8 mouse cellular contexts compared by ENCODE assay signal in the genomic region with DNA sequence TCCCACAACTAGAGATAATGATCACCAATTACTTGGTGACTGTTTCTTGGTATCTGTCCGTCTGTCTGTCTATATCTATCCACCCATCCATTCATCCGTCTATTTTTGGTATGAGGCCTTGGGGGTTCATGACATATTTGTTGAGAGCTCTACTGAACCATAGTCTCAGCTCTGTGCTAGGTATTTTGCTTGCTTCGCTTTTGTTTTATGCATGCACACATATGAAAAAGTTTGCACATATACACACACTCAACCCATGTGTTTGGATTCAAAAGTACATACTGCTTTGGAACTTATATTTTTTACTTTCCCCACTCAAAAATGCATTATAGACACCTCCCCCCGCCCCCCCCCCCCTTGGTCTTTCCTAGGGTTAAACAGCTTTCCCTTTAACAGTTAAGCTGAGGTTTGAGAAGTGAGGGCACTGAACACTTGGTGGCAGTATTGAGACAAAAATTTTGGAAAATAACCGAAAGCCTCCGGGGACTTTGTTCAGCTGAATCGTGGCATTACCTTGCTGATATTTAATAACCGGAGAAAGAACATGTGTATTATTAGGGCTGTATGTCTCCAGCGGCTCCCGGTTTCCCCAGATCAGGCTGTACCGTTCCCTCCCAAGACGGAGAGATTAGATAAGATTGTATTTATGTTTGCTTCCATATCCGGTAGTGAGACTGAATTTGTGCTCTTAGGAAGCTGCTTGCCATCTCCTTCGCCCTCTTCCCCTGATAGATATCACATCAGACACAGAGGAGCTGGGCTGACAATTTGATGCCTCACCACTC. TPM values are rescaled to one million over a fixed set of nuclear protein-coding genes. Genes with fewer than 3 reads are reported as not detected.
DNase-seq lines count a peak whose midpoint lies in the region; ATAC-seq and TF ChIP-seq lines count a peak whose summit lies in the region.

No protein-coding gene starts in this region.

- no peaks in the 10 kb centered on the region for H3K4me1 ChIP-seq in spleen, adult 2 months (ENCODE audit: control insufficient read depth, insufficient read depth, insufficient read length)
- no peaks in the 10 kb centered on the region for H3K4me1 ChIP-seq in cerebellum, adult 2 months (ENCODE audit: control insufficient read depth, insufficient read depth, low read length)
- H3K4me1 ChIP-seq in forebrain, postnatal 0 days (ENCODE audit: insufficient read depth) = 0 out of 2 replicates have a peak, but pooled peaks cover 3% of the 10 kb centered on the region
- H3K4me1 ChIP-seq in intestine, postnatal 0 days (replicated peaks; ENCODE audit: control insufficient read depth, insufficient read depth, low read length) = no peaks in the 10 kb centered on the region
- no peaks in the 10 kb centered on the region for H3K4me1 ChIP-seq in midbrain, embryonic 11.5 days (ENCODE audit: control insufficient read depth, insufficient read depth, low read length)
- H3K4me1 ChIP-seq in stomach, postnatal 0 days (replicated peaks; ENCODE audit: control insufficient read depth, insufficient read depth) = no peaks in the 10 kb centered on the region

- TF ChIP-seq EP300 in stomach, postnatal 0 days (optimal IDR thresholded peaks at IDR 0.05) = no peak

- H3K27ac ChIP-seq in spleen, adult 2 months (ENCODE audit: insufficient read depth, low read length) = no peak overlapping the region
- H3K27ac ChIP-seq in cerebellum, adult 2 months (ENCODE audit: insufficient read depth, low read length) = no peak overlapping the region
- peak overlapping the region; percentile 90 for H3K27ac ChIP-seq in forebrain, postnatal 0 days (ENCODE audit: low read depth, low read length)
- H3K27ac ChIP-seq in intestine, postnatal 0 days (ENCODE audit: low read depth, low read length) = no peak overlapping the region
- no peak overlapping the region for H3K27ac ChIP-seq in midbrain, embryonic 11.5 days (ENCODE audit: low read depth, low read length)
- H3K27ac ChIP-seq in stomach, postnatal 0 days (replicated peaks) = no peak overlapping the region

- H3K9ac ChIP-seq in forebrain, postnatal 0 days = peak overlapping the region; percentile 72
- H3K9ac ChIP-seq in intestine, postnatal 0 days (ENCODE audit: low read depth, low read length) = no peak overlapping the region
- H3K9ac ChIP-seq in midbrain, embryonic 11.5 days (ENCODE audit: low read length) = peak overlapping the region; percentile 67
- 0 out of 2 replicates have a peak overlapping the region, but pooled peaks have one; percentile 14 for H3K9ac ChIP-seq in stomach, postnatal 0 days (ENCODE audit: low read length)

- no peak for TF ChIP-seq CTCF in spleen, adult 2 months (IDR thresholded peaks at IDR 0.05; ENCODE audit: extremely low read depth, insufficient read depth, insufficient read length, insufficient replicate concordance)
- peak; percentile 31; the same call in 1 of the 2 replicates for TF ChIP-seq CTCF in cerebellum, adult 2 months (IDR thresholded peaks at IDR 0.05; ENCODE audit: borderline replicate concordance, insufficient read depth, low read depth, low read length)
- TF ChIP-seq CTCF in forebrain, postnatal 0 days (IDR thresholded peaks at IDR 0.05; ENCODE audit: low read depth) = peak; percentile 64
- TF ChIP-seq CTCF in intestine, postnatal 0 days (IDR thresholded peaks at IDR 0.05; ENCODE audit: low read depth) = peak; percentile 55
- TF ChIP-seq CTCF in stomach, postnatal 0 days (IDR thresholded peaks at IDR 0.05; ENCODE audit: low read depth) = peak; percentile 67

- H3K9me3 ChIP-seq in forebrain, postnatal 0 days (ENCODE audit: low read length) = no peaks in the 10 kb centered on the region
- H3K9me3 ChIP-seq in intestine, postnatal 0 days (ENCODE audit: control insufficient read depth) = no peaks in the 10 kb centered on the region
- no peaks in the 10 kb centered on the region for H3K9me3 ChIP-seq in midbrain, embryonic 11.5 days (ENCODE audit: control insufficient read depth, low read length)
- H3K9me3 ChIP-seq in stomach, postnatal 0 days (ENCODE audit: control insufficient read depth, low read length) = no peaks in the 10 kb centered on the region

- peak overlapping the region; percentile 52 for H3K4me2 ChIP-seq in forebrain, postnatal 0 days (ENCODE audit: low read depth)
- H3K4me2 ChIP-seq in intestine, postnatal 0 days (replicated peaks; ENCODE audit: low read depth) = peak overlapping the region; percentile 64
- H3K4me2 ChIP-seq in midbrain, embryonic 11.5 days = peak overlapping the region; percentile 52
- H3K4me2 ChIP-seq in stomach, postnatal 0 days (replicated peaks; ENCODE audit: low read depth) = peak overlapping the region; percentile 49

- intact Hi-C loops in left cerebral cortex, postnatal 4 days (cut with DNase I) = loop anchor here (10.0 kb wide), 1 partner anchor 124 kb away; the partner anchor contains the start of gene Rab39

- no peaks in the 10 kb centered on the region for H3K36me3 ChIP-seq in spleen, adult 2 months (ENCODE audit: control insufficient read depth, insufficient read depth, low read length)
- no peaks in the 10 kb centered on the region for H3K36me3 ChIP-seq in forebrain, postnatal 0 days (ENCODE audit: insufficient read depth)
- no peaks in the 10 kb centered on the region for H3K36me3 ChIP-seq in intestine, postnatal 0 days (ENCODE audit: control insufficient read depth, insufficient read depth)
- H3K36me3 ChIP-seq in midbrain, embryonic 11.5 days (ENCODE audit: control insufficient read depth, insufficient read depth, low read length) = no peaks in the 10 kb centered on the region
- no peaks in the 10 kb centered on the region for H3K36me3 ChIP-seq in stomach, postnatal 0 days (ENCODE audit: control insufficient read depth, insufficient read depth, low read length)

- peak overlapping the region; percentile 46 for H3K4me3 ChIP-seq in spleen, adult 2 months (ENCODE audit: extremely low read depth, insufficient read depth, insufficient read length)
- H3K4me3 ChIP-seq in cerebellum, adult 2 months (replicated peaks; ENCODE audit: insufficient read depth, low read depth, low read length) = peak overlapping the region; percentile 88
- peak overlapping the region; percentile 39 for H3K4me3 ChIP-seq in forebrain, postnatal 0 days (ENCODE audit: low read depth, low read length)
- peak overlapping the region; percentile 31 for H3K4me3 ChIP-seq in intestine, postnatal 0 days (ENCODE audit: low read depth, low read length)
- H3K4me3 ChIP-seq in midbrain, embryonic 11.5 days (ENCODE audit: low read depth, low read length) = peak overlapping the region; percentile 29
- H3K4me3 ChIP-seq in stomach, postnatal 0 days (ENCODE audit: low read depth, low read length) = peak overlapping the region; percentile 25

- 16% methylated on average over 14 of the region's 14 CpGs for WGBS in spleen, adult 2 months
- WGBS in cerebellum, adult 2 months = 15% methylated on average over 14 of the region's 14 CpGs
- WGBS in forebrain, postnatal 0 days = 19% methylated on average over 14 of the region's 14 CpGs
- WGBS in intestine, postnatal 0 days = 17% methylated on average over 14 of the region's 14 CpGs
- 25% methylated on average over 14 of the region's 14 CpGs for WGBS in midbrain, embryonic 11.5 days
- 15% methylated on average over 14 of the region's 14 CpGs for WGBS in stomach, postnatal 0 days

- peak; percentile 87 for ATAC-seq in forebrain, postnatal 0 days
- ATAC-seq in intestine, postnatal 0 days = no peak
- no peak for ATAC-seq in midbrain, embryonic 11.5 days (ENCODE audit: low FRiP score)
- no peak for ATAC-seq in stomach, postnatal 0 days (ENCODE audit: low FRiP score, low TSS enrichment)

- no peak for DNase-seq in spleen, adult 2 months (ENCODE audit: low read depth in 1 of 2, low spot score in 2 of 2)
- no peak for DNase-seq in spleen, postnatal 4 days (ENCODE audit: low spot score in 2 of 2)
- DNase-seq in cerebellum, adult 2 months = peak; percentile 50 to 52
- DNase-seq in forebrain, postnatal 0 days = peak; percentile 90
- DNase-seq in left cerebral cortex, postnatal 4 days = peak; percentile 47
- peak; percentile 94 for DNase-seq in midbrain, embryonic 11.5 days (ENCODE audit: low spot score, missing footprints)
- peak; percentile 26 for DNase-seq in stomach, postnatal 0 days (ENCODE audit: low spot score)

- no peak for TF ChIP-seq POLR2A in spleen, adult 2 months (IDR thresholded peaks at IDR 0.05; ENCODE audit: low read depth, low read length)
- TF ChIP-seq POLR2A in cerebellum, adult 2 months (IDR thresholded peaks at IDR 0.05; ENCODE audit: borderline replicate concordance, insufficient read depth, low read length) = no peak

- 0 out of 2 replicates have a peak, but pooled peaks cover 3% of the 10 kb centered on the region for H3K27me3 ChIP-seq in spleen, adult 2 months (ENCODE audit: control insufficient read depth, insufficient read depth, low read length)
- H3K27me3 ChIP-seq in cerebellum, adult 2 months (ENCODE audit: control insufficient read depth, insufficient read depth, low read length) = no peaks in the 10 kb centered on the region
- H3K27me3 ChIP-seq in forebrain, postnatal 0 days (ENCODE audit: insufficient read depth, low read length) = no peaks in the 10 kb centered on the region
- 0 out of 2 replicates have a peak, but pooled peaks cover 4% of the 10 kb centered on the region for H3K27me3 ChIP-seq in intestine, postnatal 0 days (replicated peaks; ENCODE audit: control insufficient read depth, insufficient read depth, low read length)
- H3K27me3 ChIP-seq in midbrain, embryonic 11.5 days (ENCODE audit: control insufficient read depth, insufficient read depth, low read length) = no peaks in the 10 kb centered on the region
- no peaks in the 10 kb centered on the region for H3K27me3 ChIP-seq in stomach, postnatal 0 days (ENCODE audit: control insufficient read depth, insufficient read depth, low read length)

RNA-seq across cellular contexts. Expression of gene Sln, which starts 20.7 kb away (rescaled TPM):
- polyA plus RNA-seq in spleen, adult 2 months (2012; rRNA removed) = 0.40 and 0.55 TPM in 2 replicates
- polyA plus RNA-seq in cerebellum, adult 2 months (2012; rRNA removed) = 1.3 and 1.6 TPM in 2 replicates
- not detected in 2 replicates for total RNA-seq in forebrain, postnatal 0 days (2014; rRNA removed)
- 0.42 TPM in 2 replicates for polyA plus RNA-seq in forebrain, postnatal 0 days (2015; fragmentation: Nextera tagmentation; extraction: Ambion mirVana)
- polyA plus RNA-seq in intestine, postnatal 0 days (2015; fragmentation: Nextera tagmentation; extraction: Ambion mirVana) = 0.31 TPM in 1 of 2 replicates, not detected in the other
- not detected for total RNA-seq in left cerebral cortex, postnatal 4 days (2021)
- polyA plus RNA-seq in midbrain, embryonic 11.5 days (2014; fragmentation: Nextera tagmentation; extraction: Ambion mirVana) = not detected in 2 replicates
- polyA plus RNA-seq in stomach, postnatal 0 days (2015; fragmentation: Nextera tagmentation; extraction: Ambion mirVana) = 0.30 and 0.80 TPM in 2 replicates

RNA-seq across cellular contexts. Expression of gene Slc35f2, which starts 57.9 kb away (rescaled TPM):
- 2.0 and 2.2 TPM in 2 replicates for polyA plus RNA-seq in spleen, adult 2 months (2012; rRNA removed)
- polyA plus RNA-seq in cerebellum, adult 2 months (2012; rRNA removed) = 5.4 and 6.0 TPM in 2 replicates
- 15.2 and 19.2 TPM in 2 replicates for total RNA-seq in forebrain, postnatal 0 days (2014; rRNA removed)
- 19.3 and 20.2 TPM in 2 replicates for polyA plus RNA-seq in forebrain, postnatal 0 days (2015; fragmentation: Nextera tagmentation; extraction: Ambion mirVana)
- polyA plus RNA-seq in intestine, postnatal 0 days (2015; fragmentation: Nextera tagmentation; extraction: Ambion mirVana) = 32.9 and 33.1 TPM in 2 replicates
- 10 to 100 TPM; 13.1 to 14.1 TPM for total RNA-seq in left cerebral cortex, postnatal 4 days (2021)
- polyA plus RNA-seq in midbrain, embryonic 11.5 days (2014; fragmentation: Nextera tagmentation; extraction: Ambion mirVana) = 2.3 and 2.4 TPM in 2 replicates
- polyA plus RNA-seq in stomach, postnatal 0 days (2015; fragmentation: Nextera tagmentation; extraction: Ambion mirVana) = 6.5 and 6.7 TPM in 2 replicates

Comparison
In these comparisons a context has a peak if more than half of its experiments do, and no peak if none do; other contexts are left out.
1. DNase-seq: peak in cerebellum, adult 2 months (2 of 2), forebrain, postnatal 0 days (single experiment), left cerebral cortex, postnatal 4 days (single experiment), midbrain, embryonic 11.5 days (single experiment) and stomach, postnatal 0 days (single experiment); none in spleen, adult 2 months (0 of 2) and spleen, postnatal 4 days (0 of 2).
2. H3K4me3 ChIP-seq: peak in every context shown above with its lines; median percentile 88 in cerebellum, adult 2 months; 46 in spleen, adult 2 months; 39 in forebrain, postnatal 0 days; 31 in intestine, postnatal 0 days; 29 in midbrain, embryonic 11.5 days; 25 in stomach, postnatal 0 days.
3. Peak in every context shown above with its lines, with median percentiles within 50 percentile points of each other: H3K4me2 ChIP-seq.